Comparison of ENCODE assay signal across 20 mouse cellular contexts in genomic region chr15:51074196-51074595, GRCm38 (mm10).
"Had no signal": no experiment of that assay in that cellular context is flagged by ENCODE, and none has a peak within 500 bp of the region (broad histone marks: within the 10 kb centered on the region; RNA-seq: fewer than 3 reads in every experiment).

No protein-coding gene starts in this region.

- H3K36me3 ChIP-seq: liver, embryonic 13.5 days; liver, embryonic 15.5 days; lung, embryonic 15.5 days; midbrain, embryonic 13.5 days; midbrain, embryonic 15.5 days; neural tube, embryonic 12.5 days; stomach, embryonic 15.5 days had no signal

- H3K4me2 ChIP-seq: liver, embryonic 13.5 days; liver, embryonic 15.5 days; lung, embryonic 15.5 days; midbrain, embryonic 11.5 days; midbrain, embryonic 13.5 days; midbrain, embryonic 15.5 days; neural tube, embryonic 12.5 days; stomach, embryonic 15.5 days had no signal

- DNase-seq: liver, embryonic 13.5 days; liver, postnatal 0 days; lung, adult 2 months; lung, postnatal 14 days; lung, postnatal 36 days; right cerebral cortex, postnatal 25 days; right cerebral cortex, postnatal 4 days; spleen, adult 18-20 months; thymus, adult 18-20 months; thymus, postnatal 36 days had no signal

- H3K4me3 ChIP-seq: liver, embryonic 13.5 days; liver, embryonic 15.5 days; lung, embryonic 15.5 days; megakaryocyte, embryonic 14.5 days; midbrain, embryonic 13.5 days; midbrain, embryonic 15.5 days; neural tube, embryonic 12.5 days; stomach, embryonic 15.5 days had no signal

- H3K27ac ChIP-seq: liver, embryonic 13.5 days; liver, embryonic 15.5 days; lung, embryonic 15.5 days; macrophage; midbrain, embryonic 13.5 days; midbrain, embryonic 15.5 days; neural tube, embryonic 12.5 days; stomach, embryonic 15.5 days had no signal

- ATAC-seq: liver, postnatal 0 days; lung, postnatal 0 days; midbrain, embryonic 13.5 days; midbrain, embryonic 15.5 days had no signal

- H3K9ac ChIP-seq: liver, embryonic 13.5 days; liver, embryonic 15.5 days; liver, postnatal 0 days; lung, embryonic 15.5 days; midbrain, embryonic 13.5 days; midbrain, embryonic 15.5 days; neural tube, embryonic 12.5 days; stomach, embryonic 15.5 days had no signal

- H3K9me3 ChIP-seq: liver, embryonic 13.5 days; liver, embryonic 15.5 days; lung, embryonic 15.5 days; megakaryocyte, embryonic 14.5 days; midbrain, embryonic 13.5 days; midbrain, embryonic 15.5 days; neural tube, embryonic 12.5 days; stomach, embryonic 15.5 days had no signal

- H3K27me3 ChIP-seq: liver, embryonic 13.5 days; liver, embryonic 15.5 days; lung, embryonic 15.5 days; megakaryocyte, embryonic 14.5 days; midbrain, embryonic 13.5 days; midbrain, embryonic 15.5 days; neural tube, embryonic 12.5 days; stomach, embryonic 15.5 days had no signal

- H3K4me1 ChIP-seq: liver, embryonic 13.5 days; liver, embryonic 15.5 days; lung, embryonic 15.5 days; midbrain, embryonic 15.5 days; neural tube, embryonic 12.5 days; stomach, embryonic 15.5 days had no signal
